8 mouse cellular contexts compared by ENCODE assay signal in genomic region chr5:123344628-123344962, GRCm38 (mm10). TPM values are rescaled to one million over a fixed set of nuclear protein-coding genes. Genes with fewer than 3 reads are reported as not detected.
DNase-seq lines count a peak whose midpoint lies in the region; ATAC-seq and TF ChIP-seq lines count a peak whose summit lies in the region.

No protein-coding gene starts in this region.

- H3K4me1 ChIP-seq in kidney, postnatal 0 days (replicated peaks; ENCODE audit: insufficient read depth, low read length), result peaks cover 10% of the 10 kb centered on the region; the same call in 1 of the 2 replicates
- H3K4me1 ChIP-seq in embryonic facial prominence, embryonic 11.5 days (ENCODE audit: control insufficient read depth, insufficient read depth, low read length), result peaks cover 6% of the 10 kb centered on the region; the same call in 1 of the 2 replicates
- peaks cover 17% of the 10 kb centered on the region for H3K4me1 ChIP-seq in intestine, embryonic 15.5 days (replicated peaks)

- TF ChIP-seq CTCF in kidney, postnatal 0 days (IDR thresholded peaks at IDR 0.05; ENCODE audit: low read depth), result no peak

- peak overlapping the region; percentile 99 for H3K27ac ChIP-seq in kidney, postnatal 0 days
- peak overlapping the region; percentile 99 for H3K27ac ChIP-seq in embryonic facial prominence, embryonic 11.5 days (replicated peaks; ENCODE audit: low read depth, low read length)
- peak overlapping the region; percentile 97 for H3K27ac ChIP-seq in intestine, embryonic 15.5 days

- H3K4me2 ChIP-seq in kidney, postnatal 0 days (ENCODE audit: low read length), result peak overlapping the region; percentile 95
- H3K4me2 ChIP-seq in embryonic facial prominence, embryonic 11.5 days (ENCODE audit: low read depth, low read length), result peak overlapping the region; percentile 90
- H3K4me2 ChIP-seq in intestine, embryonic 15.5 days (replicated peaks), result peak overlapping the region; percentile 89
- H3K4me2 ChIP-seq in myocyte (ENCODE audit: low read depth), result peak overlapping the region; percentile 74

- peaks cover 18% of the 10 kb centered on the region for H3K79me2 ChIP-seq in myocyte (ENCODE audit: control insufficient read depth, insufficient read depth)

- H3K36me3 ChIP-seq in kidney, postnatal 0 days (ENCODE audit: insufficient read depth, low read length), result no peaks in the 10 kb centered on the region
- H3K36me3 ChIP-seq in embryonic facial prominence, embryonic 11.5 days (replicated peaks; ENCODE audit: control insufficient read depth, insufficient read depth, low read depth, low read length), result no peaks in the 10 kb centered on the region
- H3K36me3 ChIP-seq in intestine, embryonic 15.5 days, result no peaks in the 10 kb centered on the region
- no peaks in the 10 kb centered on the region for H3K36me3 ChIP-seq in myocyte (ENCODE audit: control insufficient read depth, insufficient read depth)

- under 1% methylated on average over 50 of the region's 51 CpGs for WGBS in kidney, postnatal 0 days
- WGBS in embryonic facial prominence, embryonic 11.5 days, result 0% methylated on average over 38 of the region's 51 CpGs
- under 1% methylated on average over 48 of the region's 51 CpGs for WGBS in intestine, embryonic 15.5 days

- H3ac ChIP-seq in myocyte (ENCODE audit: control insufficient read depth, insufficient read length), result peak overlapping the region; percentile 18

- no peak for DNase-seq in kidney, postnatal 0 days (ENCODE audit: low spot score)
- no peak for DNase-seq in kidney, postnatal 25 days
- DNase-seq in embryonic facial prominence, embryonic 11.5 days (ENCODE audit: low spot score), result no peak
- DNase-seq in adrenal gland, adult 8-10 months, result no peak
- DNase-seq in kidney, adult 18-20 months, result no peak
- no peak for DNase-seq in B cell, adult 2 months

- no peaks in the 10 kb centered on the region for H3K9me3 ChIP-seq in kidney, postnatal 0 days (replicated peaks; ENCODE audit: low read length)
- H3K9me3 ChIP-seq in embryonic facial prominence, embryonic 11.5 days (replicated peaks; ENCODE audit: control insufficient read depth, low read length), result no peaks in the 10 kb centered on the region
- H3K9me3 ChIP-seq in intestine, embryonic 15.5 days, result no peaks in the 10 kb centered on the region

- peak overlapping the region; percentile 97 for H3K4me3 ChIP-seq in kidney, postnatal 0 days (replicated peaks; ENCODE audit: low read depth, low read length)
- peak overlapping the region; percentile 97 for H3K4me3 ChIP-seq in embryonic facial prominence, embryonic 11.5 days (ENCODE audit: low read depth, low read length)
- peak overlapping the region; percentile 84 for H3K4me3 ChIP-seq in intestine, embryonic 15.5 days (replicated peaks)
- H3K4me3 ChIP-seq in myocyte, result peak overlapping the region; percentile 57

- H3K9ac ChIP-seq in kidney, postnatal 0 days (ENCODE audit: low read depth, low read length), result peak overlapping the region; percentile 97
- H3K9ac ChIP-seq in embryonic facial prominence, embryonic 11.5 days (replicated peaks; ENCODE audit: low read length), result peak overlapping the region; percentile 99
- peak overlapping the region; percentile 94 for H3K9ac ChIP-seq in intestine, embryonic 15.5 days

- no peak for TF ChIP-seq POLR2A in myocyte (IDR thresholded peaks at IDR 0.05; ENCODE audit: insufficient read length, low read depth)

- no peaks in the 10 kb centered on the region for H3K27me3 ChIP-seq in kidney, postnatal 0 days (ENCODE audit: insufficient read depth, low read length)
- H3K27me3 ChIP-seq in embryonic facial prominence, embryonic 11.5 days (ENCODE audit: control insufficient read depth, insufficient read depth, low read length), result no peaks in the 10 kb centered on the region
- H3K27me3 ChIP-seq in intestine, embryonic 15.5 days (replicated peaks), result no peaks in the 10 kb centered on the region
- H3K27me3 ChIP-seq in myocyte (ENCODE audit: control insufficient read depth, insufficient read depth, insufficient read length), result no peaks in the 10 kb centered on the region

- ATAC-seq in kidney, postnatal 0 days (replicated peaks; ENCODE audit: low FRiP score, low read depth), result peak; percentile 40; the same call in 1 of the 2 replicates
- ATAC-seq in embryonic facial prominence, embryonic 11.5 days (replicated peaks; ENCODE audit: insufficient number of reproducible peaks, low FRiP score, low TSS enrichment, low read depth), result peak; percentile 11; the same call in 1 of the 2 replicates
- peak; percentile 38 for ATAC-seq in intestine, embryonic 15.5 days

TF ChIP-seq in myocyte, 11 proteins besides CTCF, POLR2A, EP300 and RAD21:
- TF ChIP-seq CEBPB (IDR thresholded peaks at IDR 0.05; ENCODE audit: insufficient read depth, poor library complexity, severe bottlenecking), result no peak

RNA-seq across cellular contexts. Expression of gene Bcl7a, which starts 1.0 kb away (rescaled TPM):
- polyA plus RNA-seq in kidney, postnatal 0 days (2015; fragmentation: Nextera tagmentation; extraction: Ambion mirVana), result 27.4 and 29.9 TPM in 2 replicates
- polyA plus RNA-seq in embryonic facial prominence, embryonic 11.5 days (2014; fragmentation: Nextera tagmentation; extraction: Ambion mirVana), result 39.0 and 39.5 TPM in 2 replicates
- 15.9 and 16.4 TPM in 2 replicates for polyA plus RNA-seq in intestine, embryonic 15.5 days (2015; fragmentation: Nextera tagmentation; extraction: Ambion mirVana)
- 3.6 TPM for polyA plus RNA-seq in myocyte (2012; fragmentation: generic; extraction: Trizol)
- total RNA-seq in adrenal gland, adult 8-10 months (2022), result 10 to 100 TPM in 3 of 4 experiments, 1 to 10 TPM in 1; 9.7 to 15.1 (median 13.2) TPM

RNA-seq across cellular contexts. Expression of gene Mlxip, which starts 50.0 kb away (rescaled TPM):
- polyA plus RNA-seq in kidney, postnatal 0 days (2015; fragmentation: Nextera tagmentation; extraction: Ambion mirVana), result 13.8 and 14.9 TPM in 2 replicates
- 13.9 and 14.0 TPM in 2 replicates for polyA plus RNA-seq in embryonic facial prominence, embryonic 11.5 days (2014; fragmentation: Nextera tagmentation; extraction: Ambion mirVana)
- polyA plus RNA-seq in intestine, embryonic 15.5 days (2015; fragmentation: Nextera tagmentation; extraction: Ambion mirVana), result 19.2 and 22.4 TPM in 2 replicates
- polyA plus RNA-seq in myocyte (2012; fragmentation: generic; extraction: Trizol), result 6.0 TPM
- 10 to 100 TPM; 21.6 to 32.8 (median 27.1) TPM for total RNA-seq in adrenal gland, adult 8-10 months (2022)
